Mouse (Mus musculus) ES-E14 (cell line): ENCODE data around the gene Astn2.

Experiments
- CHD2 ChIP-seq: IDR thresholded peaks from 2 replicates; pipeline ENCODE4 v1.6.1; 2014; ENCODE audit warnings: mild to moderate bottlenecking, low read depth, low read length, inconsistent platforms
- HCFC1 ChIP-seq: IDR thresholded peaks from 2 replicates; pipeline ENCODE4 v1.6.1; 2012; ENCODE audit warnings: low read length, inconsistent platforms, borderline replicate concordance; ENCODE audit not compliant: insufficient read depth
- MAFK ChIP-seq: IDR thresholded peaks from 2 replicates; pipeline ENCODE4 v1.6.1; 2014; ENCODE audit warnings: mild to moderate bottlenecking, low read depth, low read length, inconsistent platforms; ENCODE audit not compliant: insufficient read depth
- ZC3H11A ChIP-seq: IDR thresholded peaks from 2 replicates; pipeline ENCODE4 v1.6.1; 2012; ENCODE audit warnings: low read depth, mild to moderate bottlenecking, inconsistent platforms, low read length, borderline replicate concordance

DNA sequence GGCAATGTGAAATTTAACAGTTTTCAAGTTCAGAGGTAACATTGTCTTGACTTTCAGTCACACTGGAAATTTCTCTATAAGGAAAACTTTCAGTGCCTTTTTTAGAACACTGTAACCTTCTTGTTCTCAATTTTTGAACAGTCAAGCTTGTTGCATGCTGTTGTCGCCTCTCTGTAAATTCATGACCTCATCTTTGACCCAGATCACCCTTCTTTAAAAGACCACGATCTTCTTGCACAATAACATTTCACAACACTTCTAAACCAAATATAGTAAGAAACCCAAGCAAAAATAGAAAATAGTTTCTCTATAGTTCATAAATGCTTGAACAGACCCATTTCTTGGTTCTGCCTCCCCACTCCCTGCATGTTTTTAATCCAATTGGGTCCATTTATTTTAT, 473.5 kb downstream of the Astn2 start:
- TF ChIP-seq ZC3H11A = no peak
- no peak for TF ChIP-seq MAFK
- TF ChIP-seq CHD2 = no peak
- TF ChIP-seq HCFC1 = no peak
